In genomic region chr6:126664569-126664968, GRCm38 (mm10) we compare ENCODE assay signal across 22 mouse cellular contexts. TPM values are rescaled to one million over a fixed set of nuclear protein-coding genes. Genes with fewer than 3 reads are reported as not detected.
"Had no signal": no experiment of that assay in that cellular context is flagged by ENCODE, and none has a peak within 500 bp of the region (broad histone marks: within the 10 kb centered on the region; RNA-seq: fewer than 3 reads in every experiment).

No protein-coding gene starts in this region.

- ATAC-seq: liver, postnatal 0 days; lung, postnatal 0 days had no signal

- H3K9me3 ChIP-seq: liver, embryonic 13.5 days; liver, embryonic 15.5 days; lung, embryonic 15.5 days; megakaryocyte, embryonic 14.5 days; neural tube, embryonic 13.5 days; neural tube, embryonic 15.5 days had no signal

- H3K4me2 ChIP-seq: liver, embryonic 13.5 days; liver, embryonic 15.5 days; lung, embryonic 15.5 days; neural tube, embryonic 13.5 days; neural tube, embryonic 15.5 days had no signal

- H3K36me3 ChIP-seq: liver, embryonic 13.5 days; liver, embryonic 15.5 days; lung, embryonic 15.5 days; neural tube, embryonic 13.5 days; neural tube, embryonic 15.5 days had no signal

- DNase-seq: liver, embryonic 13.5 days; liver, postnatal 0 days; lung, adult 2 months; lung, postnatal 14 days; lung, postnatal 36 days; retina, postnatal 1 day; right cerebral cortex, adult 18-20 months; right cerebral cortex, postnatal 25 days; right cerebral cortex, postnatal 4 days; spleen, adult 18-20 months; thymus, adult 18-20 months; thymus, postnatal 14 days; thymus, postnatal 36 days had no signal

- H3K27me3 ChIP-seq: liver, embryonic 13.5 days; liver, embryonic 15.5 days; neural tube, embryonic 15.5 days had no signal

- H3K4me1 ChIP-seq: liver, embryonic 13.5 days; liver, embryonic 15.5 days; lung, embryonic 15.5 days; megakaryocyte, embryonic 14.5 days; neural tube, embryonic 13.5 days; neural tube, embryonic 15.5 days had no signal

- H3K27ac ChIP-seq: liver, embryonic 13.5 days; liver, embryonic 15.5 days; lung, embryonic 15.5 days; macrophage; neural tube, embryonic 13.5 days; neural tube, embryonic 15.5 days had no signal

- H3K9ac ChIP-seq: liver, embryonic 13.5 days; liver, embryonic 15.5 days; liver, postnatal 0 days; lung, embryonic 15.5 days; neural tube, embryonic 13.5 days; neural tube, embryonic 15.5 days had no signal

- H3K4me3 ChIP-seq: liver, embryonic 13.5 days; liver, embryonic 15.5 days; lung, embryonic 15.5 days; megakaryocyte, embryonic 14.5 days; myocyte; neural tube, embryonic 13.5 days; neural tube, embryonic 15.5 days had no signal

RNA-seq across cellular contexts. Expression of gene Kcna1, which starts 18.4 kb away (rescaled TPM):
- total RNA-seq: megakaryocyte progenitor cell, adult 5-6 weeks had no signal
- polyA plus RNA-seq: liver, embryonic 15.5 days; liver, postnatal 0 days; macrophage; myocyte had no signal
